Mouse (Mus musculus): ENCODE measurements at regions not wholly inside any gene's neighbourhood (a gene's known extent, or its start where the extent isn't known, plus 50 kb on each side); places are given as distances from the start of the nearest gene placed in this dataset.
A peak's percentile ranks its signal among the peaks of the same experiment; 100 is the strongest.

DNA sequence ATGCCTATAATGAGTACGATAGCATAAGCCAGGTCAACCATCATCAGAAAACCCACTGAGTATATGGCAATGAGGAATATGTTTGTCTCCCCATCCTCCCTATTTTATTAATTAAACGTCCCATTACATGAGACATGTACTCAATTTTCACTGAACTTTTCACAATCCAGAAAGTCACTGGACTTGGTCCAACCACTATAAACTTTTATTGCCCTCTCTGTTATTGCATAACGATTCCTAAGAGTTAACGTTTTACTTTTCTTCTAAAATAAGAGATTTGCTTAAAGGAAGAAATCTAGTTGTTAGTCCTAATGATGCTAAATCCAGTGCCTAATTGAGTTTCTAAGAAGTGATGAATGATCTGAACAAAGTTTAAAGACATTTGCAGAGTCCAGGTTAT, 236.0 kb upstream of the Atp2b1 start:
- no peak for DNase-seq (ENCODE audit: low spot score in 2 of 2)
- intact Hi-C loops (cut with DNase I): no loop called here

DNA sequence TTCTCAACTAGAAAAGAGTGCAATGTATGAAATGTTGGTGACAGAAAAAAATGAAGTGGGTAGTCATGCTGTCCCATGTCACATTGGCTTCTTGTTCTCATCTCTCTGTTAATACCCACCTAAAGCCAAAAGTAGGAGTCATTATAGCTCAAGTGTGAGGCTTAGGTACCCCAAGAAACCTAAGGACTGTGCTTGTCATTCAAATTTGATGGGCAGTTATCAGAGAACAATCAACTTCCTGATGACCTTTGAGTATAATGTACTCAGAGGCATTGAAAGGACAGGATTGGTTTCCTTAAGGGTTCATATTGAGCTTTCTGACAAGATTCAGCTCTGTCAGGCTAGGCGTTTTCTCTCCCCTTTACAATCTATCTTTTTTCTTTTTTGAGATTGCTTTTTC, 231.8 kb upstream of the Atp2b1 start:
- no peak for DNase-seq (ENCODE audit: low spot score in 2 of 2)
- intact Hi-C loops (cut with DNase I): no loop called here

DNA sequence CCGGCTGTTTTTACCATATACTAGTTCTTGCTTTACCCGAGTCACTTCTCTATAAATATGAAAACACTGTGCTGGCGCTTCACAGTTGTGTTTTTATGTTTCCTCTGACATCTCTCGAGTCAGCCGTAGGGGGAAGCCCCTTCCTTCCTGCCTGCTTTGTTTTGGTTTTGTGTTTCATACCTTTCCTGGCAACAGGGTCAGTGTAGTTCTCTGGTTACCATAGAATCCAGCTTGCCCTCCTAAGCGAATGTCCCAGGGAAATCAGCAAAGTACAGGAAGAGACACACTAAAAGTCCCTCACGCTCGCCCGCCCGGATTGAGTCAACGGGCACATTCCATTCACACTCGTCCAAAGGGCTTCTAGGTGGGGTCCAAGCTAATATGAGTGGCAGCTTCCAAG, 230.0 kb upstream of the Atp2b1 start:
- intact Hi-C loops (cut with DNase I): no loop called here
- no peak for DNase-seq (ENCODE audit: low spot score in 2 of 2)

DNA sequence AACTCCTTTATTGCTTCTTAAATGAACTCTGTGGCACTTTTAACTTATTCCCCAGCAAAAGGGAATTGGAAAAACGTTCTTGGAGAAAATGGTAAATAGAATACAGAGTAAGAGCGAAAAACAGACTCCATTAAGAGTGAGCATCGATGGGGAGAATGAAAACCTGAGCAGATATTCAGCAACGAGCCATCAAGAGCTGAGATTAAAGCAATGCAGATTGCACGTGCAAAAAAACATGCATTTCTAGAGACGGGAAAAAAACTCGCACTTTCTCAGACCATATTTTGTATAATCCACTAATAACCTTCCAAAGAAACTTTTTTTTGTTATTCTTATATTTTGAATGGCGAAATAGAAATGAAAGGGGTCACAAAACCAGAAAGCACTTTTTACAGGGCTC, 229.5 kb upstream of the Atp2b1 start:
- intact Hi-C loops (cut with DNase I): no loop called here
- no peak for DNase-seq (ENCODE audit: low spot score in 2 of 2)

DNA sequence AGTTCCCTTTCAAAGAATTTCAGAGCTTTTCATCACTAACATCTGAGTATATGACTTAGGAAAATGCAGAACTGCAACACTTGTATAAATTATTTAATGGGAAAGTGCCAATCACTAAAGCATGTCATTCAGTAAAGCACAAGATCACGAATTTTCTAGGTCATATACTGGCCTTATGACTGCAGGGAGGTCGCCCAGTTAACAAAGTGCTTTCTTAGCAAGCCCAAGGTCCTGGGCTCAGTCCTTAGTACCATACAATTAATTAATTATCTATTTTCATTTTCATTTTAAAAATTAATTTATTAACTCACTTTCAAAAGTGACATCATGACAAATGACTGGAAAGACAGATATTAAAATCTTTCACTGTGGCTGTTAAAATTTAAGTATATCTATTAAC, 228.5 kb upstream of the Atp2b1 start:
- intact Hi-C loops (cut with DNase I): no loop called here
- no peak for DNase-seq (ENCODE audit: low spot score in 2 of 2)

DNA sequence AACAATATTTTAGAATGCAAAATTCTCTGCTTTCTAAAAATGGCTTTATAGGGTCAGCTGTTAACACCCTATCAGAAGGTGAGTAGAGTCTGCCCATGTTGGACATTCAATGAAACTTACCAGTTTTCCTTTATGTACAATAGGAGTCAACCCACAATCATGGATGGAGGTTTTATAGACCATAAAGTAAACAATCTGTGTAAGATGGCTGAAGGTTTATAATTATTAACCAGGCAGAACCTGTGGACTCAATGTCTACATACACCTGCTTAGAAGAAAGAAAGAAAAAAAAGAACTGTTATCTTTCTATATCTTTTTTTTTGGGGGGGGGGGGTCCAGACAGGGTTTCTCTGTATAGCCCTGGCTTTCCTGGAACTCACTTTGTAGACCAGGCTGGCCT, 227.8 kb upstream of the Atp2b1 start:
- intact Hi-C loops (cut with DNase I): no loop called here

DNA sequence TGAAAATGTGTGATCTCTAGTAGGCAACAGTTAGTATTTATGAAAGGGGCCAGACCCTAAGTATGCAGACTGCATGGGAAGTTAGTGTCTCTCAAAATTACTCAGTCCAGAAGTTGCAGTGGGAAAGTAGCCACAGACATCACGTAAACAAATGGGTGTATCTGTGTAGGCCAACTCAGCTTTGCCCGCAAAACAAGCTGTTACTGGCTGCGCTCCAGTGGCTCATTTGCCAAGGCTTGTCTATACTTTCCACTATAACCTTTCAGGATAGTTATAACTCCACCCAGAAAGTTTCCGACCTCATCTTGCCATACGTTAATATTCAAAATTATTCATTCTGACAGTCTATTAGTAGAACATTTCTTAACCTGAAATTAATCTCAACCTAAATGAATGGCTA, 222.4 kb upstream of the Atp2b1 start:
- intact Hi-C loops (cut with DNase I): no loop called here
- no peak for DNase-seq (ENCODE audit: low spot score in 2 of 2)

More for the DNA sequence above, 227.8 kb upstream of the Atp2b1 start:
- DNase-seq (ENCODE audit: low spot score in 2 of 2): no peak

DNA sequence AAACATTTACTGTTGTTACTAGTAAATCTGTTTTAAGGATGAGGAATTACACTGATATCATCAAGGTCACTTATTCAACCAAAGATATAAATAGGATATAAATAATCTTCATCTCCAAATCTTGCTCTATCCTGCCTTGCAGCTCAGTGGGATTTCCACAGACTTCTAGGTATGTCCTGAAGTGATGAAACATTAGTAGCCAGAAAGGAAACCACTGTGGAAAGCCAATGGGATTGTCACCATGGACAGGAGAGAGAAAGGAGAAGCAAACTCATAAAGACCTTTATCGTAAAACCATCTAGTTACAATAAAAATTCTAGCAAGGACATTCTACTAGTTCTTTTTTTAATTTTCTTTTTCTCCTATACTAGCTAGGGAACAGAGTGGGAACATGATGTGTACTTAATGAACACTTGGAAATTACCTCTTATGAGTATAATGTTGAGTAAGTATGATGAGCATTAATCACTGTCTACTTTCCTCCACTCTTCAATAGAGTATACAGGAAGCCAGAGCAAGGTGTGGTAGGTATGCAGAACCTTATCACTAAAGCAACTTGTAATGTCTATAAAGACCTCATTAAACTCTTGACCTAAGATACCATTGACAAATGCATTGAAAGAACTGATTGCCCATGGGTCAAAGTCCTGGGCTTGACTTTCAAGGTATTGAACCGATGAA, 219.4 kb upstream of the Atp2b1 start:
- no peak for DNase-seq (ENCODE audit: low spot score in 2 of 2)
- intact Hi-C loops (cut with DNase I): no loop called here

DNA sequence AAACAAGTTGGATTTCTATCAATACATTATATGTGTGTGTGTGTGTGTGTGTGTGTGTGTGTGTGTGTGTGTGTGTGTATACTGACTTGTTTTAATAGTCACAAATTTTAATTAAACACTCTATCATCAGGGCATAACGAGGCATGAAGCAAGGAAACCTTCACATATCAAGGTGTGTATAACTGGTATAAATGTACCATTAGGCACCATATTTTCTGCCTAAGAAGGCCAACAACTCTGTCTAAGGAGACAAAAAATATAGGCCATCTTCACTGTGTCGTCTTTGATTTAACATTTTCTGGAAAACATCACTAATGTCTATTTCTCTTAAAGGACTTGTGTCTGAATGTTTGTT, 218.9 kb upstream of the Atp2b1 start:
- intact Hi-C loops (cut with DNase I): no loop called here
- DNase-seq (ENCODE audit: low spot score in 2 of 2): no peak

DNA sequence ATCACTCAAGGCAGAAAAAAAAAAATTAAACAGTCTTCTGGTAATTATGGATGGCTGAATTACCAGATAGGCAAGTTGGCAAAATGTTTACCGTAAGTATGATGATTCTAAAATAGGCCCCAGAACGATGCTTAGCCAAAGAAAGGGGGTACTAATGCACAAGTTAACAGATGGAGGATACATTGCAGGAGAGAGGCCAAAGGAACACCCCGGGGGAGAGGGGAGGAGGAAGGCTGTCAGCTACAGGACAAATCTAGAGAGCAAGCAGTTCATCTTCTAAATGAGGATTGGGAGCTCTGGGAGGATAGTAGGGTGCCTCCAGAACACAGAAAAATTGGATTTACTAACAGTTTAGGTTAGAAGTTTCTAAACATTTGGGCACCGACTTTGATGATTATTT, 216.3 kb upstream of the Atp2b1 start:
- intact Hi-C loops (cut with DNase I): no loop called here
- DNase-seq (ENCODE audit: low spot score in 2 of 2): no peak

DNA sequence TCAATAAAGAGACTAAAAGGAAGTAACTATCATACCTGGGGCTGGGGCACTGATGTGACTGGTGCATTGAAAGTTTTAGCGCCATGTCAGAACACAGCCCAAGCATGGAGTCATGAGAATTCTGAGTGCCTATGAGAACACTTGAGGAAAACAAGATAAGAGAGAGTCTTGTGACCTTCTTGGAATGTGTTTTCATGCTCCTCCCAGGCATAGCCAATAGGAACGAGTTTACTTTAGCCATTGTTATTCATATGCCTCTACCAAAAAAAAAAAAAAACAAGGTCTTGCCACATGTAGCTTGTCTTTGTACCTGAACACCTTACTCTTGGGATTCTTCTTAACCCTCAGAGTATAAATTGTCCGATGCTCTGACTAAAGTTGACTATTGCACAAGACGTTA, 214.6 kb upstream of the Atp2b1 start:
- intact Hi-C loops (cut with DNase I): no loop called here
- no peak for DNase-seq (ENCODE audit: low spot score in 2 of 2)

DNA sequence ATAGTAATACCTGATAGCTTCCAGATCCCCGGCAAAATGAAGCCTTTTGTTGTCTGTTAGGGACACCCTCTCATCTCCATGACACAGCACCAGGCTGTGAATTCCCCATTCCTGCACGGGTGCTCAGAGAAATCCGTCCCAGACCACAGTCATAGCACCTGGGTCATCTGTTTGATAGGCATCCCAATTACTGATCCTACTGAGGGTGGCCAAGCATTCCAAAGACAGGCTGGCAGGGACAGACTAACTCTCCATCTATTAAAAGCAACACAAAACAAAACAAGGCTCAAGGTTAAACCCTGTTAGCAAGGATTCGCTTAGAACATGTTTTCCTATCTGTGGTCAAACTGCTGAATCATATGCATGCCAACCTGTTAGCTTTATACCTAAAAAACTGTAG, 213.8 kb upstream of the Atp2b1 start:
- no peak for DNase-seq (ENCODE audit: low spot score in 2 of 2)
- intact Hi-C loops (cut with DNase I): no loop called here

DNA sequence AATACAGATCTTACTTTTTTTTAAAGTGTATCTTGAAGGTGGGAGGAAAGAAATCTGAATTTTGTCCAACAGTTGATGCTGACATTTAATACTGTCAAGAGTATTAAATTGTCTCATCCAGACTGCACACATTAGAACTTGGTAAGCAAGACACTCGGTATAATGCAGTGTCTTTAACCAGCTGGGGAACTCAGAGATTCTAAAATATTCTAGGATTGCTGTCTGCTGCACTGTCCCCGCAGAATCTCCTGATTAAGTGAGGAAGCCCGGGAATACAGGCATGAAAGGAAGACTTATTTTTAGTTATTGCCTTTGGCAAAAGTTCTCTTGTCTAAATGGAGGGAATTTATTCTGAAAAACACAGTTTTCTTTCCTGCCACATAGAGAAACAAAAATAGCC, 212.9 kb upstream of the Atp2b1 start:
- DNase-seq (ENCODE audit: low spot score in 2 of 2): peak; percentile 17 to 44
- intact Hi-C loops (cut with DNase I): no loop called here

DNA sequence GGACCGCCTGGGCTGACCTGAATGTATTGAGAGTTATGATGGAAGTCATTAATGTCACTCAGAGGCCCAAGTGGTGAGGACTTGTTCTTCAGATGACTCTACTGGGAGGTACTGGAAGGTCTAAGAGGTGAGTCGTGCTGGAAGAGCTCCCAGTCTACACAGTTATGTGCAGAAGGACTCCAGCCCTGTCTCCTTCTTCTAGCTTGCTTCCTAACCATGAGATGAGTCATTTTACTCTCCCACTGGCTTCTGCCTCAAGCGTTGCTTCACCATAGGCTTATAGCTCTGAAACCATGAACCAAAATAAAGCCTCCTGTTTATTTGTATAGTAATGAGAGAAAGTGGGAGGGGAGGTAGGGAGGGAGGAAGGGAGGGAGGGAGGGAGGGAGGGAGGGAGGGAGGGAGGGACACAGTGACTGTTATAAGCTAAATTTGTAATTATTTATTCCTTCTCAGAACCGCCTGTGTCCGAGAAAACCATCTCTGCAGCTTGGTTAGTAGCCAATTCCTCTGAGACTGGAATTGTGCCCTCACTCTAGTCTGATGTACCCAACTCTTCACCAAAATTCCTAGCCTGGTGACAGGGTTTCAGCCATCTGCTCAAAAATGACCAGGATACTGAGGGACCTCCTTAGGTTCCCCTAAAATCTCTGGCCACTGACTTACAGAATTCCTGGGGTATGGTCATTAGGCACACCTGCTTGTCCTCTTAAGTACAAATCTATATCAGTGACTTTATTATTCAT, 211.6 kb upstream of the Atp2b1 start:
- intact Hi-C loops (cut with DNase I): no loop called here
- DNase-seq (ENCODE audit: low spot score in 2 of 2): no peak

DNA sequence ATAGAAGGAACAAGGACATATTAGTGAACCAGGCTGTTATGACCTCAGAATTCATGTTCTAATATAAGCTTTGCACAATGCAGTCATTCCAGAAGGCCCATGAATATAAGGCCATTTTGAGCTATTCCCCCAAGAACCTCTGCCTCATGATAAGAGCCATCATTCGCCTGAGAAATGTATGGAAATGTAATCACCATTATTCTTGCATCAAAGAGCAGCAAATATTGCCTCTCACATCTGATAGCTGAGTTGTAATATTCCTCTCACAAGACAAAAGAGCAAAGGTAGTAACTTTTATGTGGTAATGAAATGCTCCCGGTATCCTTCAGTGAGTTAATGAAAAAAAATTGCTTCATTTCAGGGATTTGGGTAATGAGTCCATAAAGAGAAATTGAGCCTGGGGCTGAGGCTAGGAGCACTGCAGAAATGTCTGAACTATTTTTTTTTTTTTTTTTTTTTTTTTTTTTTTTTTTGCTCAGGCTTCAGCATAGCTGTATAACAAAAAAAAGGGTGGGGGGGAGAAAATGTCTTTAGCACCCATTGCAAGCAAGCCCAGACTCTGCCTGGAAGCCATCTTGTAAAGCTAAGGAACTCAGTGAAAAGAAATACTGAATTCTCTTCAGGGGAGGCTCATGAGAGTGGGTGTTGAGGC, 210.4 kb upstream of the Atp2b1 start:
- no peak for DNase-seq (ENCODE audit: low spot score in 2 of 2)
- intact Hi-C loops (cut with DNase I): no loop called here

DNA sequence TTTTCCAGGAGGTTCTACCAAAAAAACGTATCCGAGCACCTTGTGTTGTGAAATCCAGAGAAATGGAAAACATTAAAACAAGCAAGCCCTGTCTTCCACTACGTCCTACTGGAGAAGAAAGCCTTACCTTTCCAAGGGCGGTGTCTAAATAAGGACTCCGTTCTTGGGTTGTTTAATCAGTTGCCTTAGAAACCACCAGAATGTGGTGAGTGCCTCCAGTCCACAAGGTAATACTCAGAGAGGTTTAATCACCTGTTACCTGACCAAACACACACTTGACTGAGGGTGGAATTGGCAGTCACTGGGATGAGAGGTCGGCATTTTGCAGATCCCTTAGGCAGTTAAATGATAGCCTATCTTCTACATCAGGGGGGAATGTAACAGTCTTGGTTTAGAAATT, 209.6 kb upstream of the Atp2b1 start:
- intact Hi-C loops (cut with DNase I): no loop called here
- no peak for DNase-seq (ENCODE audit: low spot score in 2 of 2)

DNA sequence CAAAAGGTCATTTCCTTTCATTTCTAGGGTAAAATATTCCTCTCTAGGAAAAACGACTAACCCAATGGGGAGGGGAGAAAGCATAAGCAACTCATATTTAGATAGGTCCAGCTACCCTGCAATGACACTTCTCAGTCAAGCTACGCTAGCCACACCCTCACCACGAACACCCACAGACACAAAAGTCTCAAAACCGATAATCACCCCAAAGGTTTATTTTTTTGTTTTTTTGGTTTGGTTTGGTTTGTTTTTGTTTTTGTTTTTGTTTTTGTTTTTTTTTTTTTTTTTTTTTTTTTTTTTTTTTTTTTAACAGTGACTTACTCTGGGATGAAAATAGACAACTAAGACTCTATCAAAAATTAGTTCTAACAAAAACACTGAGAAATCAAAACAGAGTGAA, 196.3 kb upstream of the Atp2b1 start:
- intact Hi-C loops (cut with DNase I): no loop called here

DNA sequence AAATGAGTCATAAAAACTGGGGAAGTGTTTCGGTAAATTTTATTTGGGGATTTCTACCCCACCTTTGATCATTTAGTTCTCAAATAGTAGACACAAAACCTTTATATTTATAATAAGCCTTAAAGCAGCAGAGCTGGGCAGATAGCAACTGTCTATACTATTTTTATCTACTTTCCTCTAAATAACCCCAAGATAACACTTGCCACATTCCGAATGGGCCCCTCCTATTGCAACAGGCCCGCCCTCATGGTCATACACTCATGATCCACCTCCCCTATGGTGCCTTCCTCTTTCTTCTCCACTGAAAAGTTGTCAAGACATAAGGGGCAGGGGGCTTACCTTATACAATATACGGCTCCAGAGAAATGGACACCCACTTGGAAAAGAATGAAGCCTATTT, 195.5 kb upstream of the Atp2b1 start:
- intact Hi-C loops (cut with DNase I): no loop called here
- DNase-seq (ENCODE audit: low spot score in 2 of 2): no peak

More for the DNA sequence above, 196.3 kb upstream of the Atp2b1 start:
- no peak for DNase-seq (ENCODE audit: low spot score in 2 of 2)

DNA sequence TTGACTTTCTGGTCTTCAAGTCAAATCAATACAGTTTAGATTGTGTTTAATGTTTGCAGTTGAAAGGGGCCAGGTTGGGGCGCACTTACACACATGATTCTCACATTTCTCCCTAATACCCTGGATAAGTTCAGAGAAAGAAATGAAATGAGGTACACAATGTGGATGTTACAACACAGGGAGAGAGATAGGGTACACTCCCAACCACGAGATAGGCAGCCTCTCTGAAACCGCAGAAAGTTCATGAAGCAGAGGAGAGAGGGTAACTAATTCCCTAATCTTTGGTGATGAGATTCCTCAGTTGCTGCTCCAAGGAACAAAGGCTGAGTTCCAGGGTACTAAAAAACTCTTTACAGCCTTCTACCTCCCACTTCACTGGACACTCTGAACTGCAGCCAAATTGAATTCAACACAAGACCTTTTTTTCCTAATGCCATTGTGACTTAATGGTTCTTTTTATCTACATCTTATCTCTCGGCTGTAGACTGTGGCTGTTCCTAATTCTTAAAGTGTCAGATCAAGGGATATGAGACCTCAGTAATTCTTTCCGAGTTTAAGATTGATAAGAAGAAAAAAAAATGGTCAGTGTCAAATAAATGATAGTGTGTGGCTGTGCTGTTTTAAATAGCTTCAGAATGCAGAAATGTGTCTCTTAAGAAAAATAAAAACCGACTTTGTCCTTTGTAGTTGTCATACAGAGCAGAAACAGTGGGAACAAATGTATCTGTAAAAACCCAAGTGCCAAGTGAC, 193.8 kb upstream of the Atp2b1 start:
- intact Hi-C loops (cut with DNase I): no loop called here
- no peak for DNase-seq (ENCODE audit: low spot score in 2 of 2)

DNA sequence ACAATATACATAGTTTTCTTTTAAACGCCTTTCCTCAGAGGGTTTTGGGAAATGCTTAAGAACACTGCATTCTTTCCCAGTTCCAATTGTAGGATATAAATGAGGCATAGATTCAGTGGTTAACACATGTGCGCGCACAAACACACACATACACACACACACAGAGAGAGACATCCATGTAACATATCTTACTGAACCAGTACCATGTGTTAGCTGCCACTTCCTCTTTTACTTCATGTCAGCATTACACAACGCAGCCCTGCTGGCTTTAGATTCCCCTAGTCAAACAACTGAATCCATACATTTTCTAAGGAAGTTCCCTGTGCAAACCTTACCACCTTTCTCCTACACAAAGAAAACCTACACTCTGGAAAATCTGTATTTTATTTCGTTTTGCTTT, 189.1 kb upstream of the Atp2b1 start:
- DNase-seq (ENCODE audit: low spot score in 2 of 2): no peak
- intact Hi-C loops (cut with DNase I): no loop called here

DNA sequence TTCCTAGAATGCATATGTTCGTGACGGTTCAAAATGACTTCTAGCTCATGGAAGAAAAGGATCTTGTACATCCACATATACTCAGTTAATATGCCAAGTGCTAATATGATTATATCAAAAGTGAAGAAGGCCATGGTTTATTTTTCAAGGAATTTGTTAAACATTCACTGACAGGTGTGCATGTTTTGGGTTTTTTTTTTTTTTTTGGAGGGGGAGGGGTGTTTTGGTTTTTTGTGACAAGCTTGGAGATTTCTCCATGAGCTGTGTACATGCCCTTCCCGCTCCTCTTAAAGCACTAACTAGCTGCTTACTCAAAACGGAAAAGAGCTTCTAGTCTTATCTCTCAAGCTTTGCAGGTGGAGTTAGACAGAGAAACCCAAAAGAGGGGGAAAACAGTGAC, 187.1 kb upstream of the Atp2b1 start:
- no peak for DNase-seq (ENCODE audit: low spot score in 2 of 2)
- intact Hi-C loops (cut with DNase I): no loop called here

Data from left cerebral cortex, postnatal 25 days (tissue).